Mouse (Mus musculus) kidney, postnatal 25 days (tissue): ENCODE data around the gene Nkx2-3.
A peak's percentile ranks its signal among the peaks of the same experiment; 100 is the strongest.

Experiments used
- DNase-seq, 2 experiments: peaks; one replicate each; pipeline ENCODE4 v3.0.0; 2021; ENCODE audit warnings: mixed read lengths in 2 of 2

Nkx2-3 gene

GRCm38 (mm10) chr19:43619916-43620479 lies 7.9 kb downstream of the Nkx2-3 start:
- no peak for DNase-seq

- DNase-seq = peak; percentile 71 to 82
Measured at GRCm38 (mm10) chr19:43623913-43624312, 11.8 kb downstream of the Nkx2-3 start.

DNA sequence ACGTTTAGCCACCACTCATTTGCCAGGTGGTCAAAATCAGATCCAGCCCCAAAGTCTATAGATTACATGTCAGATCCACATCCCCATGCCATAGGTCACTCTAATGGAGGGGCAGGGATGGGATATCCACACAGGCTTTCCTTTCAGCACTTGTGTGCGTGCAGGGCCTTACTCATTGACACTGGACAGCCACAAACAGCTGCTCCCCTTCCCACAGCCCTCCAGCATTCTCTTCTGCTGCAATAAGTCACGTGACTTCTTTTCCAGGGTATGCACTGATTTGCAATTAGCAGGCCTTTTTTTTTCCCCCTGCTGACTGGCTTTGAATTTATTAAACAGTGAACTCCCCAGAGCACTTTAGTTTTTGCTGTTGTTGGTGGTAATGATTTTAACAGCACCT lies 14.0 kb downstream of the Nkx2-3 start:
- no peak for DNase-seq

DNA sequence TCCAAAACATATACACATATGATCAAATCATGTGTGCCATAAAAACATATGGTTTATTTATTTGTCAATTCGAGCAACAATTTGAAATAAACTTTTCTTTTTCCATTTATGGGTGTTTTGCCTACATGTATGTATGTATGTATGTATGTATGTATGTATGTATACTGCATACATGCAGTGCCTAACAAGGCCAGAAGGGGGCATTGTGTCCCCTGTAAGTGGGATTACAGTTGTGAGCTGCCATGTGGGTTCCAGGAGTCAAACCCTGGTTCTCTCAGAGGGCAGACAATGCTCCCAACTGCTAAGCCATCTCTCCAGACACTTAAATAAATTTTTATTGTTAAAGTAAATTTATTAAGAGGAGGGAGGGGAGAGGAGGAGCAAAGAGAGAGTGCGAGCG lies 15.2 kb downstream of the Nkx2-3 start:
- no peak for DNase-seq

DNA sequence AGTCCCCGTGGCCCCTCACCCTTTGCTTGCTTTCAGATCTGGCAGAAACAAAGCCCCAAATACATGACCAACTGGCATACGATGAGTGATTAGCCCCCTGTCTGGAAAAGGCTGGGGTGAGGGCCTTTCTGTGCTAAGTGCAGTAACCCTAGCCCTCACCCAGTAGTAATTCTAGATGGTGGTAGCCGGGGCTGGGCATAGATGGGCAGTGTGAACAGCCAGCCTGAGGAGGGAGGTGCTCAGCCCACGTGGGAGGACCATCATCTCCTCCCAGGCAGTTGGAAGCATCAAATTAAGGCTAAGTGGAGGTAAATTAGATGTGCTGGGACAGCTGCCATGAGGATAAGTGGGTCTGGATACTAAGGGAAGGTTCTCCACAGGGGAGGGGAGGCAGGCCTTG lies 17.0 kb downstream of the Nkx2-3 start:
- DNase-seq = no peak

- DNase-seq = peak; percentile 82 to 90
Measured at GRCm38 (mm10) chr19:43630466-43631251, 18.5 kb downstream of the Nkx2-3 start.

DNA sequence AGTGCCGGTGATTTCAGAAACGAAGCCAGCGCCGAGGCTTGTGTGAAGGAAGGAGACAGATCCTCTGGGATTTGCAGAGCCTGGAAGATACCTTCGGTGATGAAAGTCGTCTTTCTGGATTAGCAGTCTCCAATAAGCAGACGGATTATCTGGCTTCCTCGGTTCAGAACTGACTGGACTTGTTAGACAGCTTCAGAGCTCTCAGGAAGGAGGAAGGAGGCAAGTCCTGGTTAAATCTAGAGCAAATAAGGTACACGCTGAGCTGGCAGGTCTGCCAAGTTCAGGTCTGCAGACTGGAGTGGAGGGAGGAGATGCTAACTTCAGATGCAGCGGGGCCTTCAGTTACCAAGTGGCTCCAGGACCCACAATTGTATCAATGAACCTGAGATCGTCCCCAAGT lies 29.7 kb downstream of the Nkx2-3 start:
- DNase-seq = no peak

DNA sequence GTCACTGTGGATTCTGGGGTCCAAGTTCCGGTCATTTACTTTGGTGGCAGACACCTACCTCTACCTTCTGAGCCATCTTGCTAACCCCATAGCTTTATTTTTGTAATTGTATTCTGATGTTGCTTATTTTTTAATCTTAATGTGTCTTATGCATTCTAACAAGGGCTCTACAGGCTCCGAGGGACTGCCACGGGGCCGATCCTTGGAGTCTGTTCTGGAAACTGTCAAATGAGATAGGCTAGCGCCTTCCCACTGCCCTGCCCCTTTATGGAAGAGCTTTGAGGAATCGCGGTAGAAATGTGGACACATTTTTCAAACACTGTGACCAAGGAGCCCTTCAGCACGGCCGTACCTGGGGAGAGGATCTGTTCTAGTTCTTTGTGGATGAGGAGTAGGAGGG lies 30.7 kb downstream of the Nkx2-3 start:
- no peak for DNase-seq

DNA sequence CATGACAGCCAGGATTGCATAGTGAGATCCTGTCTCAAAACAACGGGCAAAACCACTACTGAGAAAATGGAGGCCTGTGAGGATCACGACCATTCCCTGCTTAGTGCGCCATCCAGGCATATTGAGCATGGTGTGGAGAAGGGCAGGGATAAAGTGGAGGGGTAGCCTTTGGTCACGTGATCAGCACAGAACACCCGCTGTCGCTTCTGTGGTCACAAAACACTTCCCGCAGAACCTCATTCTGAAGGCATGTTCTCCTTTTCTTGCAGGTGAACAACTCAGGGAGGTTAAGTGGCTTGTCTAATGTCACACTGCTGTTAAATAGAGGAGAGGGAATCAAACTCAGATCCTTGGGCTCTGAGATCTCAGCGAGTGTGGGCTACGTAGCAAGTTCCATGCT lies 33.4 kb downstream of the Nkx2-3 start:
- no peak for DNase-seq

DNA sequence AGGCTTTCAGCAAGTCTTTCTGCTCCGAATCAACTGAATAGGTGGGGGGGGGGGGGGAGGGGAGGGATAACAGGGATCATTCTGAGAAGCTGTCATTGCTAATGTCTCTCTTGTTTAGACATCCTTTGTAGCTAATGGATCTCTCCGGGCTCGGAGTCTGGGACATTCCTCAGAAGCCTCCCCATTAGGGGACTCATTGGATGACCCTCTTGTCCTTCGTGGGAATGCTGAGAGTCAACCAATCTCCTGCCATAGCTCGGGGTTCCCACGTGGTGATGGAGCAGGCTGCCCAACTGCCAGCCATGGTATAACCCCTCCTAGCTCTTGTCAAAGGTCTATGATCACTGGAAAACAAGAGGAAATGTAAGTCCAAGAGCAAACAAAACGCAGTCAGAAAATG lies 34.7 kb downstream of the Nkx2-3 start:
- no peak for DNase-seq

DNA sequence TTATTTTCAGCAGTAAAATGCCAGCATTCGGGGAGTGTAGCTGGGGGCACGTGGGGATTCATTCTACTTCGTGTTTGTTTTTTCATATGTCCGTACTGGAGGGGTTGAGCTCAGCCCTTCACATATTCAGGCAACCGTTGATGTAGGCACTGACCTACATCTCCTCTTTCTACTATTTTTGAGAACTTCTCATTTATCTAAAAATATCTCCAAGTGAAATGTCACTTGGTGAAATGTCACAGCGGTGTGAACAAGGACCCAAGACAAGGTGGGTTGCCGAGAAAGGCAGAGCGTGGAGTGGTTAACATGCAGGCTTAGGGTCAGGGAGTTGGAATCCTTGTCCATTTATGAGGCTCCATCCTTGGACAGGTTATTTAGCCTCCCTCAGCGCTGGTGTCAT lies 35.1 kb downstream of the Nkx2-3 start:
- no peak for DNase-seq

- DNase-seq = no peak
Measured at GRCm38 (mm10) chr19:43648343-43648742, 36.2 kb downstream of the Nkx2-3 start.

DNA sequence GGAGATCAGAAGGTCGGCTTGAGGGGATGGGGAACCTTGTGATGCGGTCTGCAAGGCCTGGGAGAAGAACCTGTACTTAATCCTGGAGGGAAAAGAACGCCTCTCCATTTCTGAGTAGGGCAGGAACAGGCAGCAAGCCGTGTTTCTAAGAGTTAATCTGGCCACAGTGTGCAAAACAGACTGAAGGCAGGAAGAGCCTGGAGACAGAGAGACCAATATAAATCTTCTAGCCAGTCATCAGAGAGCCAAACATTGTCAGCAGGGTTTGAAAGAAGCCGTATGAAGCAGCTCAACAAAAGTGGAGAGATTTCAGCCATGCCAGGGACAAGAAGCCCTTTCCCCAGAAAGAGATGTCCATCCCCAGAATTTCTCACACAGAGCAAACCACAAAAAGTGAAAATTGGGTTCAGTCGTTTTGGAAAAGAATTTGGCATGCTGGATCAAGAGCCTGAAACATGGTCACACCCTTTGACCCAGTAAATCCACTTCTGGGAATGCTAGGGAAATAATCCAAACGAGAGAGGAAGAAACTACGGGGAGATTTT lies 39.2 kb downstream of the Nkx2-3 start:
- no peak for DNase-seq

DNA sequence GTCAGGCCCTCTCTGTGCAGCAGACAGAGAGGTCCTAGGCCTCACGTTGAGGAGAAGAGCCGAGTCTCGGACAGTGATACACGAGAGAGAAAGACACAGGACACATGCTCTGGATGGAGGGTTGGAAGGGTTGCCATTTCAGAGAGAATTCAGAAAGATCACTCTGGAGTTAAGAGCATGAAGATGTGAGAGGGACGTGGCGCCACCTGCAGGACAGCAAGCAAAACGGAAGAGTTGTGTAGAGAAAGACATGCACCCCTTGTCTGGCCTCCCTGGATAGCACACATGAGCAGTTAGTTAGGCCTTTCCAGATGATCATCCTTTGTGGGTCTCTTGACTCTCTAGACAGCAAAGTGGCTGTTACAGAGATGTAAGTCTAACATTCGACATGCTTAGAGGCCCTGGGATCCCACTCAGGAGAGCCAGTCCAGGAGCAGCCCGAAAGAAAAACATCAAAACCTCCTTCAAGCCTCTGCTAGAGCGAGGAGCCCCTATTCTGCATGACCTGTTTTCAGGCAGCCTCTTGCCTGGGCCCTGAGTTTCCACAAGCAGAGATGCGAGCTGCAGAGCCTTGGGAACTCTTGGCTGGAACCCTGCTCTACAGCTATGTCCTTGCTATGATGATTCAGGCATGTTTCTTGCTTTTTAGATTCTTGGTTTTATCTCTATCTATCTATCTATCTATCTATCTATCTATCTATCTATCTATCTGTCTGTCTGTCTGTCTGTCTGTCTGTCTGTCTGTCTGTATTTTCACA lies 43.8 kb downstream of the Nkx2-3 start:
- peak; percentile 77 to 79 for DNase-seq

- DNase-seq = no peak
Measured at GRCm38 (mm10) chr19:43659632-43660031, 47.5 kb downstream of the Nkx2-3 start.

DNA sequence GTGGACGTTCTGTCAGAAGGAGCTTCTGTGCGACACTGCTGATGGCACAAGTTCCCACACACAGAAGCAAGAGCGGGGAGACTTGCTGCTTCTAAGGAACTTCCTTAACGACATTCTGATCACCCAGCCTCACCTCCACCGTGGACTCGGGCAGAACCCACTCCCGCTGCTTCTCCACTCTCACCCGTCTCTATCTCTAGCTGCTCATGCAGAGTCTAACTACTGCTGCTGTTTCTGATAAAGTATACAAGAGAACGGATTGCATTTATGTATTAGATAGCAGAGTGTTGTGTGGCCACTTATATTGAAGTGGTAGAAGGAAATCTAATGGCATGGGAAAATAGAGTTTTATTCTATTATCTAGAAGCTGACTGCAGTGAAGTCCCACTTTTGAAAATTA lies 48.6 kb downstream of the Nkx2-3 start:
- DNase-seq = no peak

- peak; percentile 60 to 75 for DNase-seq
Measured at GRCm38 (mm10) chr19:43662176-43662967, 50.2 kb downstream of the Nkx2-3 start.

DNA sequence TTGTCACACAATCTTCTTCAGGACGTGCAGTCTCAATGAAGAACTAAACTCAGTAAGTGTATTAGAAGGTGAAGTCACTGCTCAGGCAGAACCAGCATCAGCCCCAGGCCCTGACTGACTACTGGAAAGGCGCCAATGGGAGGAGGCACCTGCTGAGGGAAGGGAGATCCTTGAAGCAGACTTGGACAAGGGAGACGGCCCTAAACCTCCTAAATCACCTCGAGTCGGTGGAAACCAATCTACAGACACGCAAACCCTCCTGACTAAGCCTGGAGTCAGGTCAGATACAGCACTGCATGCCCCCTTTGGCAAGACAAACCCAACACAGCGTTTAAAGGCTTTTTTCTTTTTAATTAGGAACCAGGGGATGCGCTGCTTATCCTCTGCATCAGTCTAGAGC lies 51.3 kb downstream of the Nkx2-3 start:
- no peak for DNase-seq
